Mouse (Mus musculus) hindbrain, embryonic 16.5 days (tissue): ENCODE measurements around the gene Bdh1. TPM values are rescaled to one million over a fixed set of nuclear protein-coding genes. Genes with fewer than 3 reads are reported as not detected.

Experiments used
- ATAC-seq: fragments of 200-750 bp; cut with Nextera tagmentation; 2 replicates; pipeline ENCODE4 v1.8.0; 2017; ENCODE audit warnings: moderate TSS enrichment, moderate library complexity
- H3K27ac ChIP-seq: fragments of 300-500 bp; sonication (generic); 2 replicates; pipeline ENCODE4 v1.5.1; 2014; ENCODE audit warnings: low read depth, mild to moderate bottlenecking, control low read depth, low read length, moderate library complexity
- H3K27me3 ChIP-seq: fragments of 300-500 bp; sonication (generic); replicated peaks from 2 replicates; pipeline ENCODE4 v1.6.1; 2014; ENCODE audit warnings: low read length; ENCODE audit not compliant: control insufficient read depth, insufficient read depth
- H3K36me3 ChIP-seq: fragments of 300-500 bp; sonication (generic); 2 replicates; pipeline ENCODE4 v1.6.1; 2014; ENCODE audit warnings: mild to moderate bottlenecking, low read length, moderate library complexity, mixed read lengths; ENCODE audit not compliant: control insufficient read depth, insufficient read depth
- H3K4me1 ChIP-seq: fragments of 300-500 bp; sonication (generic); 2 replicates; pipeline ENCODE4 v1.6.1; 2014; ENCODE audit warnings: low read depth, low read length; ENCODE audit not compliant: control insufficient read depth, insufficient read depth
- H3K4me2 ChIP-seq: fragments of 300-500 bp; sonication (generic); 2 replicates; pipeline ENCODE4 v1.6.1; 2014; ENCODE audit warnings: mild to moderate bottlenecking, low read length, control low read depth, moderate library complexity
- H3K4me3 ChIP-seq: fragments of 300-500 bp; sonication (generic); 2 replicates; pipeline ENCODE4 v1.5.1; 2014; ENCODE audit warnings: mild to moderate bottlenecking, low read length, control low read depth, moderate library complexity
- H3K9ac ChIP-seq: fragments of 300-500 bp; sonication (generic); 2 replicates; pipeline ENCODE4 v1.6.1; 2014; ENCODE audit warnings: low read depth, mild to moderate bottlenecking, control low read depth, low read length, moderate library complexity
- H3K9me3 ChIP-seq: fragments of 300-500 bp; sonication (generic); 2 replicates; pipeline ENCODE4 v1.6.1; 2014; ENCODE audit warnings: mild to moderate bottlenecking, low read length, moderate library complexity; ENCODE audit not compliant: control insufficient read depth
- WGBS: fragments of 180-500 bp; shearing (Covaris S2); extraction: QIAGEN DNeasy Blood & Tissue Kit; methylation state at CpG from one replicate; pipeline ENCODE4 v1.1.7; 2014; 5-methylcytosine and 5-hydroxymethylcytosine counted together
- polyA plus RNA-seq: library from polyadenylated mRNA; unstranded; fragments of >200 nt; fragmentation: Nextera tagmentation; extraction: Ambion mirVana; gene quantifications from 2 replicates; pipeline ENCODE4 v1.2.1, GENCODE M21; 2015

Bdh1 gene
- polyA plus RNA-seq, 1 experiment from 2014 or later: 145 TPM

DNA sequence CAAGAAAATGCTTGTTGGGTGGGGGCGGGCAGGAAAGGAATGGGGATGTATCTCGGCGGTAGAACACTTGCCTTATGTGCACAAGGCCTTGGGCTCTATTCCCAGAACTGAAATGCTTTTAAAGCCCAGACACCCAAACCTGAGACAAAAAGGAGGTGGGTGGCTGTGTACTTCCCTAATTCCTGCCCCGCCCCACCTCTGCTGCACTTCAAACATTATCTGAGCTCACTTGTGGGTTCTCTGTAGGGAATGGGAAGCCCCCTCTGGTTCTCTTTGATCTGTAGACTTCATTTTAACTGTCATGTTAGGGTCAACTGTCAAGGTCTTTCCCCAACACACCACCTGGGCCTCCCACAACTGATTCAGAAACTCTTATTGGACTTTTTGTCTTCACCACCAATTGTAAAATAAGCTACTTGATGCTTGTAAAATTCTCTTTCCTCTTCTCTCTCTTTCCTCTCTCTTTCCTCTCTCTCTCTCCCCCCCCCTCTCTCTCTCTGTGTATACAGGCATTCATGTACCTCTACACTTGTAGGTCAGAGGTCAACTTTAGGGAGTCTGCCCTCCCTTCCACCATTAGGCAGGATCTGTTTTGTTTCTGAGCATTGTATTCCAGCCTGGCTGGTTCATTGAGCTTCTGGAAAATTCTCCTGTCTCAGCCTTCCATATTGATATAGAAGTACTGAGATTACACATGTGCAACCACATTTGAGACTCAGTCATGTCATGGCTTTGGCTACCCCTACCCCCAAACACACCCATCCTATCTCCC, 2.5 kb downstream of the Bdh1 start:
- WGBS: 92% methylated on average over 4 of the region's 4 CpGs
- no peaks in the 10 kb centered on the region for H3K36me3 ChIP-seq
- H3K4me1 ChIP-seq: no peaks in the 10 kb centered on the region
- no peak for ATAC-seq
- no peak overlapping the region for H3K9ac ChIP-seq
- no peak overlapping the region for H3K27ac ChIP-seq
- H3K27me3 ChIP-seq: no peaks in the 10 kb centered on the region
- H3K9me3 ChIP-seq: no peaks in the 10 kb centered on the region
- H3K4me2 ChIP-seq: no peak overlapping the region
- H3K4me3 ChIP-seq: no peak overlapping the region

DNA sequence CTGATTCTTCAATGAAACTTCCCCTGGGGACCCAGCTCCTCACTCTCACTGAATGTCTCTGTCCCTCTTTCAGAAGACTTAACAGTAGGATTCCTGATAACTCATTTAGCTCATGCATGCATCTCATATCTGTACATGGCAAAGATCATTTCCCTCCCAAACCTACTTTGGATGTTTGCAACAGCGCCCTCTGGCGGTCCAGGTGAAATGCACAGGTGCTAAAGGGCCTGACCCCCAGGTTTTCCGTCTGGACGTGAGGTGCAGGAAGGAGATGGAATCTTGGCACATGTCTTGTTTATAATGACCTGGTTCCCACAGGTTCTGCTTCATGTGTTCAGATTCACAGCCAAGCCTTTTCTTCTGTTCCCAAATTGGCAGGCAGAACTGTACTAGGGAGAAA, 3.4 kb downstream of the Bdh1 start:
- H3K36me3 ChIP-seq: no peaks in the 10 kb centered on the region
- H3K4me1 ChIP-seq: peaks cover 4% of the 10 kb centered on the region
- no peak overlapping the region for H3K4me3 ChIP-seq
- 6% methylated on average over 4 of the region's 4 CpGs for WGBS
- H3K27me3 ChIP-seq: no peaks in the 10 kb centered on the region
- no peak overlapping the region for H3K4me2 ChIP-seq
- no peak overlapping the region for H3K9ac ChIP-seq
- no peaks in the 10 kb centered on the region for H3K9me3 ChIP-seq
- no peak overlapping the region for H3K27ac ChIP-seq
- ATAC-seq: no peak

GRCm38 (mm10) chr16:31426496-31427126, 4.5 kb downstream of the Bdh1 start:
- Histone ChIP-seq H3K9ac (no peak overlapping the region), H3K27ac (no peak overlapping the region), H3K27me3 (no peaks in the 10 kb centered on the region), H3K36me3 (no peaks in the 10 kb centered on the region), H3K4me1 (peaks cover 8% of the 10 kb centered on the region), H3K9me3 (no peaks in the 10 kb centered on the region), H3K4me2 (no peak overlapping the region), H3K4me3 (no peak overlapping the region)
- no peak for ATAC-seq
- 85% methylated on average over 6 of the region's 6 CpGs for WGBS

GRCm38 (mm10) chr16:31428335-31428674, 6.2 kb downstream of the Bdh1 start:
- no peak for ATAC-seq
- WGBS: 4% methylated on average over 11 of the region's 11 CpGs

GRCm38 (mm10) chr16:31428675-31429470, 6.8 kb downstream of the Bdh1 start:
- Histone ChIP-seq H3K9me3 (no peaks in the 10 kb centered on the region), H3K36me3 (no peaks in the 10 kb centered on the region), H3K27ac (peak overlapping the region; percentile 96), H3K4me3 (peak overlapping the region; percentile 78), H3K4me2 (peak overlapping the region; percentile 72), H3K27me3 (no peaks in the 10 kb centered on the region), H3K4me1 (peaks cover 16% of the 10 kb centered on the region), H3K9ac (peak overlapping the region; percentile 83)
- peak; percentile 71 for ATAC-seq
- under 1% methylated on average over 65 of the region's 65 CpGs for WGBS

More at GRCm38 (mm10) chr16:31428335-31428674, 6.2 kb downstream of the Bdh1 start:
- peak overlapping the region; percentile 78 for H3K4me3 ChIP-seq
- peak overlapping the region; percentile 96 for H3K27ac ChIP-seq
- H3K36me3 ChIP-seq: no peaks in the 10 kb centered on the region
- H3K9ac ChIP-seq: peak overlapping the region; percentile 83
- H3K9me3 ChIP-seq: no peaks in the 10 kb centered on the region
- peak overlapping the region; percentile 72 for H3K4me2 ChIP-seq
- H3K4me1 ChIP-seq: peaks cover 12% of the 10 kb centered on the region
- no peaks in the 10 kb centered on the region for H3K27me3 ChIP-seq

- Histone ChIP-seq H3K27me3 (no peaks in the 10 kb centered on the region), H3K4me3 (peak overlapping the region; percentile 78), H3K9me3 (no peaks in the 10 kb centered on the region), H3K4me2 (peak overlapping the region; percentile 72), H3K9ac (peak overlapping the region; percentile 83), H3K27ac (peak overlapping the region; percentile 96), H3K36me3 (no peaks in the 10 kb centered on the region), H3K4me1 (peaks cover 16% of the 10 kb centered on the region)
- 0% methylated on average over 43 of the region's 49 CpGs for WGBS
- ATAC-seq: peak; percentile 98
Observed at GRCm38 (mm10) chr16:31429471-31430155, 7.5 kb downstream of the Bdh1 start.

DNA sequence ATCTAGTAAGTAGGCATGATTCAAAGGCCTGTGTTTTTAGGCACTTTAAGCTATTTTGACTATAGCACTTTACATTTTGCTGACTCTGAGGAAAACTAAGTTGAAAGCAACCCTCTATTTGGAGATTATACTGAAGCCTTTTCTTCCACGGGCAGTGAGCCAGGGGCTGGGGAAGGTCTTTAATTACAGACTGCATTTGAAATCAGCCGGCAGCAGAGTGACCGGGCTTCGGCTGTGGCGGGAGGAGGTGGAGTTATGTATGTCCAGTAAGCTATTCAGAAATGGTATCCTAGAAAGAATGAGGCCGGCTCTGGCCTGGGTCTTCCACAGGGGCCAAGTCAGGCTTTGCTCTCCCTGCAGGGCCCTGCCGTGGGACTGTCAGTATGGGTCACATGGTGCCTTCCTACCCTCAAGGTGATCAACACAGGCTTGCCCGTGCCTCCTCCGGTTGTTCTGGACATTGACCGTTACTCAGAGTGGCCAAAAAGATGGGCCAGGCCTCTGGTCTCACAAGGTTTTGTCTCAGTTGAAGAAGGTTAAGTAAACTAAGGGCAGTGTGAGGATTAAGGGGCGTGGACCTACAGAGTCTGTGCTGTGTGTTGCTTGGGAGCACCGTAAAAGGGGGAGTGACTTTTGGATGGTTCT, 11.5 kb downstream of the Bdh1 start:
- Histone ChIP-seq H3K27ac (peak overlapping the region; percentile 65; the same call in 1 of the 2 replicates), H3K36me3 (0 out of 2 replicates have a peak, but pooled peaks cover 3% of the 10 kb centered on the region), H3K27me3 (no peaks in the 10 kb centered on the region), H3K9me3 (no peaks in the 10 kb centered on the region), H3K9ac (no peak overlapping the region), H3K4me2 (no peak overlapping the region), H3K4me1 (peaks cover 16% of the 10 kb centered on the region), H3K4me3 (no peak overlapping the region)
- 62% methylated on average over 12 of the region's 12 CpGs for WGBS
- no peak for ATAC-seq

- Histone ChIP-seq H3K27me3 (no peaks in the 10 kb centered on the region), H3K4me3 (no peak overlapping the region), H3K4me1 (peaks cover 15% of the 10 kb centered on the region), H3K9ac (peak overlapping the region; percentile 13; the same call in 1 of the 2 replicates), H3K9me3 (no peaks in the 10 kb centered on the region), H3K4me2 (no peak overlapping the region), H3K36me3 (peaks cover 17% of the 10 kb centered on the region), H3K27ac (no peak overlapping the region)
- ATAC-seq: no peak
- 65% methylated on average over 4 of the region's 4 CpGs for WGBS
Observed at GRCm38 (mm10) chr16:31435146-31435545, 13.1 kb downstream of the Bdh1 start.
